In the genomic region with DNA sequence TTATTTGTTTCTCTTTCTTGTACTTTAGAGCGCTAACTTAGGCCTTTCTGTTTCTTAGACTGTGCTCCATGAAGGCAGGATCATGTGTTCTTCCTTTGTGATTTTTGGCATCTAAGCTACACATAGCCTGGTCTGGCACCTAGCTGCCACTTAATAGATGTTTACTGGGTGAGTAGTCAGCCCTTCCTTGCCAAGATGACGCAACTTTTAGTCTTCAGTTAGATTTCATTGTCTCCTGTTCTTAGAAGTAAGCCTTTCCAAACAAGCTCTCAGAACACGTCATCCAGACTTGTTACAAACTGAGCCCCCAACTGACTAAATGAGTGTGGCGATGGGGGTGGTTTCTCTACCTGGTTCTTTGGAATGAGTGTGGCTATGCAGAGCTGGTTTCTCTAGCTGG, we compare ENCODE assay signal across 26 mouse cellular contexts.
DNase-seq lines count a peak whose midpoint lies in the region; ATAC-seq and TF ChIP-seq lines count a peak whose summit lies in the region.
"Had no signal": no experiment of that assay in that cellular context is flagged by ENCODE, and none has a peak within 500 bp of the region (broad histone marks: within the 10 kb centered on the region; RNA-seq: fewer than 3 reads in every experiment).

No protein-coding gene starts in this region.

- WGBS in stomach, postnatal 0 days = 70% methylated on average over 4 of the region's 4 CpGs

- peak; percentile 84 for DNase-seq in heart, adult 11 months
- no peak for DNase-seq in heart, postnatal 10 days
- DNase-seq in Muller cell, postnatal 12 days (ENCODE audit: inconsistent ontology term) = peak; percentile 18
- peak; percentile 95 for DNase-seq in gonadal fat pad, adult 2 months (ENCODE audit: low read depth)
- no peak for DNase-seq in stomach, postnatal 0 days (ENCODE audit: low spot score)
- DNase-seq in frontal cortex, adult 2 months (ENCODE audit: extremely low spot score in 1 of 2, low spot score in 1 of 2) = no peak
- DNase-seq: adrenal gland, postnatal 10 days; cerebellum, adult 2 months; cerebellum, postnatal 36 days; gastrocnemius, adult 2 months; kidney, adult 2 months; liver; right cerebral cortex, adult 18-20 months; right cerebral cortex, postnatal 4 days had no signal

- H3K36me3 ChIP-seq in stomach, postnatal 0 days (ENCODE audit: control insufficient read depth, insufficient read depth, low read length) = no peaks in the 10 kb centered on the region
- H3K36me3 ChIP-seq: G1E; heart, embryonic 10.5 days; hindbrain, embryonic 12.5 days; limb, embryonic 10.5 days; liver, embryonic 15.5 days; midbrain, embryonic 10.5 days had no signal

- no peaks in the 10 kb centered on the region for H3K27me3 ChIP-seq in stomach, postnatal 0 days (ENCODE audit: control insufficient read depth, insufficient read depth, low read length)
- H3K27me3 ChIP-seq: CH12.LX; forebrain, embryonic 13.5 days; hindbrain, embryonic 12.5 days; liver, embryonic 15.5 days had no signal

- H3K4me1 ChIP-seq in stomach, postnatal 0 days (replicated peaks; ENCODE audit: control insufficient read depth, insufficient read depth) = no peaks in the 10 kb centered on the region
- H3K4me1 ChIP-seq: forebrain, embryonic 13.5 days; hindbrain, embryonic 12.5 days; limb, embryonic 10.5 days; liver, embryonic 15.5 days; midbrain, embryonic 10.5 days had no signal

- H3K4me3 ChIP-seq in stomach, postnatal 0 days (ENCODE audit: low read depth, low read length) = no peak overlapping the region
- H3K4me3 ChIP-seq: forebrain, embryonic 13.5 days; gastrocnemius, adult 2 months; heart, embryonic 10.5 days; hindbrain, embryonic 12.5 days; limb, embryonic 10.5 days; liver, embryonic 15.5 days; midbrain, embryonic 10.5 days had no signal

- no peak overlapping the region for H3K4me2 ChIP-seq in stomach, postnatal 0 days (replicated peaks; ENCODE audit: low read depth)
- H3K4me2 ChIP-seq: forebrain, embryonic 13.5 days; hindbrain, embryonic 12.5 days; liver, embryonic 15.5 days had no signal

- intact Hi-C loops in heart, postnatal 10 days (cut with DNase I) = no loop called here

- TF ChIP-seq CTCF in stomach, postnatal 0 days (IDR thresholded peaks at IDR 0.05; ENCODE audit: low read depth) = no peak

- ATAC-seq in stomach, postnatal 0 days (ENCODE audit: low FRiP score, low TSS enrichment) = peak; percentile 18; the same call in 1 of the 2 replicates
- ATAC-seq in megakaryocyte progenitor cell, adult 5-6 weeks (replicated peaks; ENCODE audit: poor library complexity) = no peak
- ATAC-seq: forebrain, embryonic 13.5 days; inflammation-experienced regulatory T-cells, adult 6 months; midbrain, embryonic 16.5 days had no signal

- no peaks in the 10 kb centered on the region for H3K9me3 ChIP-seq in stomach, postnatal 0 days (ENCODE audit: control insufficient read depth, low read length)
- H3K9me3 ChIP-seq: forebrain, embryonic 13.5 days; heart, embryonic 10.5 days; hindbrain, embryonic 12.5 days; limb, embryonic 10.5 days; liver, embryonic 15.5 days; midbrain, embryonic 10.5 days had no signal

- no peak overlapping the region for H3K9ac ChIP-seq in stomach, postnatal 0 days (ENCODE audit: low read length)
- H3K9ac ChIP-seq: forebrain, embryonic 13.5 days; hindbrain, embryonic 12.5 days; liver, embryonic 15.5 days had no signal

- no peak for TF ChIP-seq EP300 in stomach, postnatal 0 days (optimal IDR thresholded peaks at IDR 0.05)

- no peak overlapping the region for H3K27ac ChIP-seq in stomach, postnatal 0 days (replicated peaks)
- H3K27ac ChIP-seq: forebrain, embryonic 13.5 days; gastrocnemius, adult 2 months; heart, embryonic 10.5 days; hindbrain, embryonic 12.5 days; kidney, postnatal 0 days; limb, embryonic 10.5 days; liver, embryonic 15.5 days; midbrain, embryonic 10.5 days had no signal

Comparison
In these comparisons a context has a peak if more than half of its experiments do, and no peak if none do; other contexts are left out.
1. DNase-seq: peak in heart, adult 11 months (single experiment), Muller cell, postnatal 12 days (single experiment) and gonadal fat pad, adult 2 months (single experiment); none in heart, postnatal 10 days (0 of 2), stomach, postnatal 0 days (single experiment) and frontal cortex, adult 2 months (0 of 2).